Mouse (Mus musculus) forebrain, embryonic 12.5 days (tissue): ENCODE measurements around the gene Ext2. TPM values are rescaled to one million over a fixed set of nuclear protein-coding genes. Genes with fewer than 3 reads are reported as not detected.

Experiments
- ATAC-seq: fragments of 200-750 bp; cut with Nextera tagmentation; 2 replicates; pipeline ENCODE4 v1.8.0; 2017; ENCODE audit warnings: moderate TSS enrichment; ENCODE audit not compliant: low FRiP score
- H3K27ac ChIP-seq: fragments of 300-500 bp; sonication (generic); 2 replicates; pipeline ENCODE4 v1.5.1; 2016; ENCODE audit warnings: mild to moderate bottlenecking
- H3K27me3 ChIP-seq: fragments of 300-500 bp; sonication (generic); 2 replicates; pipeline ENCODE4 v1.6.1; 2016; ENCODE audit warnings: mild to moderate bottlenecking
- H3K36me3 ChIP-seq: fragments of 300-500 bp; sonication (generic); replicated peaks from 2 replicates; pipeline ENCODE4 v1.6.1; 2016; ENCODE audit warnings: mild to moderate bottlenecking
- H3K4me1 ChIP-seq: fragments of 300-500 bp; sonication (generic); 2 replicates; pipeline ENCODE4 v1.6.1; 2016
- H3K4me2 ChIP-seq: fragments of 300-500 bp; sonication (generic); 2 replicates; pipeline ENCODE4 v1.6.1; 2016; ENCODE audit warnings: mild to moderate bottlenecking, moderate library complexity
- H3K4me3 ChIP-seq: fragments of 300-500 bp; sonication (generic); replicated peaks from 2 replicates; pipeline ENCODE4 v1.5.1; 2016; ENCODE audit warnings: mild to moderate bottlenecking
- H3K9ac ChIP-seq: fragments of 300-500 bp; sonication (generic); 2 replicates; pipeline ENCODE4 v1.6.1; 2016; ENCODE audit warnings: mild to moderate bottlenecking
- H3K9me3 ChIP-seq: fragments of 300-500 bp; sonication (generic); 2 replicates; pipeline ENCODE4 v1.6.1; 2016
- WGBS: fragments of 180-500 bp; shearing (Covaris S2); methylation state at CpG from one replicate; pipeline ENCODE4 v1.1.7; 2016; 5-methylcytosine and 5-hydroxymethylcytosine counted together
- polyA plus RNA-seq: library from polyadenylated mRNA; unstranded; fragments of >200 nt; fragmentation: Nextera tagmentation; extraction: Ambion mirVana; gene quantifications from 2 replicates; pipeline ENCODE4 v1.2.1, GENCODE M21; 2016

The Ext2 gene
- polyA plus RNA-seq, 1 experiment from 2014 or later: 69.2 TPM

- Histone ChIP-seq H3K4me2 (no peak overlapping the region), H3K9me3 (no peaks in the 10 kb centered on the region), H3K27ac (no peak overlapping the region), H3K4me3 (no peak overlapping the region), H3K36me3 (no peaks in the 10 kb centered on the region), H3K27me3 (no peaks in the 10 kb centered on the region), H3K9ac (no peak overlapping the region), H3K4me1 (peaks cover 7% of the 10 kb centered on the region; the same call in 1 of the 2 replicates)
- ATAC-seq: no peak
- 89% methylated on average over 7 of the region's 7 CpGs for WGBS
Measured at GRCm38 (mm10) chr2:93682601-93683202, 139.7 kb downstream of the Ext2 start.

DNA sequence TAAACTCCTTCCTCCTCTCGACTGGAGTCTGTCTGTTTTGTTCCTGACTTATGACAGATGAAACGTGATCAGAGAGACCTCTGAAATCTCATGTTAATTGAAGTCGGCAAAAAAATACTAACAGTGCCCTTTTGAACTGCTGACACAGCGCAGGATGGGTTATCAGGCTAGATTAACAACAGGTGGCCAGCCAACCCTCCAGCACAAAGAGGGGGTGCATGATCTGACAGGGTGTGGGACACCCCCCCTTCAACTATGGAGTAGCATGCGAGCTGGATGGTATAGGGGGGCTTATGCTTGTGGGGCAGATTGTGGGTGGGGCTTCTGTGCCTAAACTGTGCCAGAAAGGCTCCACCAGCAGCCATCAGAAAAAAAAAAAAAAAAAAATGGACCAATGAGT lies 141.0 kb downstream of the Ext2 start:
- H3K36me3 ChIP-seq: no peaks in the 10 kb centered on the region
- WGBS: 65% methylated on average over 5 of the region's 5 CpGs
- H3K9me3 ChIP-seq: no peaks in the 10 kb centered on the region
- no peak overlapping the region for H3K9ac ChIP-seq
- no peaks in the 10 kb centered on the region for H3K27me3 ChIP-seq
- no peak overlapping the region for H3K27ac ChIP-seq
- H3K4me3 ChIP-seq: no peak overlapping the region
- no peak for ATAC-seq
- peaks cover 7% of the 10 kb centered on the region; the same call in 1 of the 2 replicates for H3K4me1 ChIP-seq
- no peak overlapping the region for H3K4me2 ChIP-seq

GRCm38 (mm10) chr2:93677231-93677630 lies 145.1 kb downstream of the Ext2 start:
- H3K27ac ChIP-seq: no peak overlapping the region

DNA sequence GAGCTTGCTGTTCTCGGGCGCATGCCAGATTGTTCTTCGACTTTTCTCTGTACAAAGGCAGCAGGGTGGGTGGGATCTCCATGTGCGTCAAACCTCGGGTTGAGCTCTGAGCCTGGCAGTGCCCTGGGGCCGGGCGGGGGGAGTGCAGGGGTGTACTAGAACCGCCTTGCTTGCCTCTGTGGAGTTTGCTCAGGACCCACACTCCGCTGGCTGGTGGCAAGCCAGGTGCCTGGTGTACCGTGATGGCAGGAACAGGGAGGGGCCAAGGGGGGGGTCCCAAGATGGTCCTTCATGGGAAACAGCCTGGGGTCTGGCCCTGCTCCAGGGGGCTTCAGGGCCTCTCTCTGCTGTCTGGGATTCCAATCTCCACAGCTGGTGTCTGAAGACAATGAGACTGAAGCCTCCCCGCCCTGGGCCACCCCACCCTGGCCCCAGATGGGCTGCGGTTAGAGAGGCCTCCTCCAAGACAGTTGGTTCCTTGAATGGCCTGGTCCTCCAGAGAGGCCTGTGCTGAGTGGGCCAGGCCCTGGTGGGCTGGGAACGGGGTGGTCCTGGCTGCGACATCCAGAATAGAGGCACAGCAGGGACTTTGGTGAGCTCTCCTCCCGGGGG lies 150.7 kb downstream of the Ext2 start:
- Histone ChIP-seq H3K9ac (no peak overlapping the region), H3K4me2 (no peak overlapping the region), H3K27me3 (peaks cover 19% of the 10 kb centered on the region; the same call in 1 of the 2 replicates), H3K9me3 (no peaks in the 10 kb centered on the region), H3K36me3 (no peaks in the 10 kb centered on the region), H3K27ac (no peak overlapping the region), H3K4me3 (no peak overlapping the region), H3K4me1 (peaks cover 15% of the 10 kb centered on the region)
- no peak for ATAC-seq
- 67% methylated on average over 15 of the region's 15 CpGs for WGBS

More at GRCm38 (mm10) chr2:93677231-93677630, 145.1 kb downstream of the Ext2 start:
- no peak for ATAC-seq
- Histone ChIP-seq H3K4me2 (no peak overlapping the region), H3K36me3 (no peaks in the 10 kb centered on the region), H3K27me3 (0 out of 2 replicates have a peak, but pooled peaks cover 5% of the 10 kb centered on the region), H3K4me1 (peaks cover 8% of the 10 kb centered on the region; the same call in 1 of the 2 replicates), H3K9me3 (no peaks in the 10 kb centered on the region), H3K4me3 (no peak overlapping the region), H3K9ac (no peak overlapping the region)
- WGBS: 90% methylated on average over 14 of the region's 14 CpGs

GRCm38 (mm10) chr2:93666146-93666858 lies 156.1 kb downstream of the Ext2 start:
- no peak for ATAC-seq
- Histone ChIP-seq H3K27ac (no peak overlapping the region), H3K4me1 (peaks cover 12% of the 10 kb centered on the region), H3K27me3 (peaks cover 57% of the 10 kb centered on the region), H3K9me3 (no peaks in the 10 kb centered on the region), H3K4me2 (no peak overlapping the region), H3K36me3 (no peaks in the 10 kb centered on the region), H3K4me3 (no peak overlapping the region), H3K9ac (no peak overlapping the region)
- WGBS: 69% methylated on average over 3 of the region's 3 CpGs

DNA sequence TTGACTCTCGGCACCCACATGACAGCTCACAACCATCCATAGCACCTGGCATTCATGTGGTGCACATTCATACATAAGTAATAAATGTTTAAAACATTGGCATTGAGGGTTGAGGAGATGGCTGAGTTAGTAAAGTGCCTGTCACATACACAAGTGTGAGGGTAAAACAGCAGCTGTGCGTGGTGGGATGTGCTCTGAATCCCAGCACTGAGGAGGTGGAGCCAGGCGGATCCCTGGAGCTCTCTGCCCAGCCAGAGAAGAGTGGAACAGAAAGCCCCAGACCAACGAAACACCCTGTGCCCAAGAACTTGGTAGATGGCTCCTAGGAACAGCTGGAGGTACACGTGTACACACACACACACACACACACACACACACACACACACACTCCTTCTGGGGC lies 156.9 kb downstream of the Ext2 start:
- Histone ChIP-seq H3K9ac (no peak overlapping the region), H3K9me3 (no peaks in the 10 kb centered on the region), H3K4me2 (no peak overlapping the region), H3K27ac (no peak overlapping the region), H3K4me3 (no peak overlapping the region), H3K36me3 (no peaks in the 10 kb centered on the region), H3K4me1 (peaks cover 12% of the 10 kb centered on the region), H3K27me3 (peaks cover 64% of the 10 kb centered on the region)
- no peak for ATAC-seq
- WGBS: 70% methylated on average over 5 of the region's 5 CpGs

DNA sequence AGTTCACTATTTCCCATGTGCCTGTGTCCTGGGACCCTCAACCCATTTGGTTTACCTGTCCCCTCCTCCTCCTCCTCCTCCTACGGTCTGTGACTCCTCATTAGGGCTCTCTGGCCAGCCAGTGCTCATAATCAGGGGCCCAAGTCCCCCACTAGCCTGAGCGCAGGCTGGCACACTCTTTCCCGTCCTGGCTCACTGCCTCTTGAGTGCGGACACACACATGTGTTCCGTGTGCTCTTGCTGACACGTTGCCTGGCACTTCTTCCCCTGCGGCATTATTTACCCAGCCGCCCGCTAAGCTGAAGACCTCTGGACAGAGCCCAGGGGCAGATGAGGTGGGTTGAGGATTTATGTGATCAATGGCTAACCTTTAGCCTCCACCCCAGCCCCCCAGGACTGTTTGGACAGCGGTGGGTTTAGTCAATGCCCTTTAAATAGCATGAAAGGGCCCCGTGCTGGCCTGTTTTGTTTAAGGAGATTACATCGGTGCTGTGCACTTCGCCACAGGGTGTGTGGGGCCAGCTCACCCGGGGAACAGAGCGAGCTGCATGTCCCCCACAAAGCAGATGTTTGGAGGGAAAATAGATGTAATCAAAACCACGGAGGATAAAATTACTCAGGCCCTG lies 160.0 kb downstream of the Ext2 start:
- H3K27me3 ChIP-seq: peaks cover 86% of the 10 kb centered on the region
- ATAC-seq: no peak
- H3K4me1 ChIP-seq: peaks cover 12% of the 10 kb centered on the region
- H3K4me2 ChIP-seq: no peak overlapping the region
- no peak overlapping the region for H3K27ac ChIP-seq
- WGBS: 7% methylated on average over 16 of the region's 16 CpGs
- no peak overlapping the region for H3K4me3 ChIP-seq
- H3K9ac ChIP-seq: no peak overlapping the region
- H3K9me3 ChIP-seq: no peaks in the 10 kb centered on the region
- no peaks in the 10 kb centered on the region for H3K36me3 ChIP-seq

GRCm38 (mm10) chr2:93661096-93661495 lies 161.3 kb downstream of the Ext2 start:
- Histone ChIP-seq H3K9ac (no peak overlapping the region), H3K27ac (no peak overlapping the region), H3K4me2 (no peak overlapping the region), H3K4me3 (no peak overlapping the region), H3K36me3 (no peaks in the 10 kb centered on the region), H3K27me3 (peaks cover 82% of the 10 kb centered on the region), H3K4me1 (peaks cover 12% of the 10 kb centered on the region), H3K9me3 (no peaks in the 10 kb centered on the region)
- 79% methylated on average over 6 of the region's 6 CpGs for WGBS
- no peak for ATAC-seq

DNA sequence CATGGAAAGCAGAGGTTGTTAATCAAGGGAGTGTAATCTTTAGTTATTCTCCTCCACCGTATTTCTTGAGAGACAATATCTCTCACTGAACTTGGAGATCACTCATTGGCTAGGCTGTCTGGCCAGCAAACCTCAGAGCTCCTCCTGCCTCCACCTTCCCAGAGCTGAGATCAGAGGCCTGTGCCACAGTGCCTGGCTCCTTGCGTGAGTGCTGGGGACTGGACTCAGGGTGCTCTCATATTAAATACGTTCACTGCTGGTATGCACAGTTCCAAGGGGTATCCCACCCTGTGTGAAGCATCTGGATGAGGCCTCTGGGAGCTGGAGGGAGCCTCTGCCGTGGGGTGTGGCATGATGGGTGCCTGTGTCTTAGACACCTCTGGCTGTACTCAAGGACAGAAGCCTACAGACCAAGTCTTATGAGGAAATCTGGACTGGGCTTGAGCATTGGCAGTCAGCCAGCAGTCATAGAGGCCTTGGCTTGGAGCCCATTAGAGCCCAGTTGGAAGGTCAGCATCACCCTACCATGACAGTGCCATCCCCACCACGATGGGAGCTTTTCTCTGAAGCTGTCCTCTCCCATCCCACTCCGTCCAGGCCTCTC lies 162.6 kb downstream of the Ext2 start:
- Histone ChIP-seq H3K36me3 (no peaks in the 10 kb centered on the region), H3K4me3 (no peak overlapping the region), H3K9ac (no peak overlapping the region), H3K9me3 (no peaks in the 10 kb centered on the region), H3K27ac (no peak overlapping the region), H3K27me3 (peaks cover 84% of the 10 kb centered on the region), H3K4me1 (peaks cover 12% of the 10 kb centered on the region), H3K4me2 (no peak overlapping the region)
- WGBS: 84% methylated on average over 6 of the region's 6 CpGs
- ATAC-seq: no peak

GRCm38 (mm10) chr2:93659004-93659403 lies 163.4 kb downstream of the Ext2 start:
- Histone ChIP-seq H3K27me3 (peaks cover 83% of the 10 kb centered on the region), H3K4me2 (no peak overlapping the region), H3K9me3 (no peaks in the 10 kb centered on the region), H3K4me3 (no peak overlapping the region), H3K4me1 (peaks cover 12% of the 10 kb centered on the region), H3K36me3 (no peaks in the 10 kb centered on the region), H3K9ac (no peak overlapping the region), H3K27ac (no peak overlapping the region)
- no peak for ATAC-seq
- 37% methylated on average over 3 of the region's 3 CpGs for WGBS

GRCm38 (mm10) chr2:93654336-93655055 lies 167.9 kb downstream of the Ext2 start:
- Histone ChIP-seq H3K9ac (no peak overlapping the region), H3K4me3 (no peak overlapping the region), H3K27me3 (peaks cover 77% of the 10 kb centered on the region), H3K4me1 (no peaks in the 10 kb centered on the region; the same call in 1 of the 2 replicates), H3K27ac (no peak overlapping the region), H3K9me3 (no peaks in the 10 kb centered on the region), H3K36me3 (no peaks in the 10 kb centered on the region), H3K4me2 (no peak overlapping the region)
- no peak for ATAC-seq
- WGBS: 70% methylated on average over 11 of the region's 11 CpGs
